Mouse (Mus musculus) liver, embryonic 16.5 days (tissue): ENCODE results near the gene St7. TPM values are rescaled to one million over a fixed set of nuclear protein-coding genes. Genes with fewer than 3 reads are reported as not detected.

Experiments used
- ATAC-seq: fragments of 200-750 bp; cut with Nextera tagmentation; 2 replicates; pipeline ENCODE4 v1.8.0; 2017; ENCODE audit warnings: low read depth, mild to moderate bottlenecking, moderate number of reproducible peaks, moderate library complexity
- H3K27ac ChIP-seq: fragments of 300-500 bp; sonication (generic); 2 replicates; pipeline ENCODE4 v1.5.1; 2014; ENCODE audit warnings: mild to moderate bottlenecking, low read length
- H3K27me3 ChIP-seq: fragments of 300-500 bp; sonication (generic); 2 replicates; pipeline ENCODE4 v1.6.1; 2014; ENCODE audit warnings: low read depth, low read length, mixed read lengths; ENCODE audit not compliant: control insufficient read depth, insufficient read depth
- H3K36me3 ChIP-seq: fragments of 300-500 bp; sonication (generic); 2 replicates; pipeline ENCODE4 v1.6.1; 2014; ENCODE audit warnings: mild to moderate bottlenecking; ENCODE audit not compliant: control insufficient read depth, insufficient read depth
- H3K4me1 ChIP-seq: fragments of 300-500 bp; sonication (generic); 2 replicates; pipeline ENCODE4 v1.6.1; 2014; ENCODE audit warnings: low read depth, low read length, mixed read lengths; ENCODE audit not compliant: control insufficient read depth
- H3K4me2 ChIP-seq: fragments of 300-500 bp; sonication (generic); 2 replicates; pipeline ENCODE4 v1.6.1; 2014; ENCODE audit warnings: low read depth, low read length, mixed read lengths
- H3K4me3 ChIP-seq: fragments of 300-500 bp; sonication (generic); 2 replicates; pipeline ENCODE4 v1.5.1; 2014; ENCODE audit warnings: low read depth, mild to moderate bottlenecking, low read length
- H3K9ac ChIP-seq: fragments of 300-500 bp; sonication (generic); 2 replicates; pipeline ENCODE4 v1.6.1; 2014; ENCODE audit warnings: low read depth, low read length
- H3K9me3 ChIP-seq: fragments of 300-500 bp; sonication (generic); replicated peaks from 2 replicates; pipeline ENCODE4 v1.6.1; 2016; ENCODE audit warnings: low read length; ENCODE audit not compliant: control insufficient read depth
- WGBS: fragments of 180-500 bp; shearing (Covaris S2); extraction: QIAGEN DNeasy Blood & Tissue Kit; methylation state at CpG from one replicate; pipeline ENCODE4 v1.1.7; 2014; ENCODE audit not compliant: insufficient replicate concordance; 5-methylcytosine and 5-hydroxymethylcytosine counted together
- polyA plus RNA-seq: library from polyadenylated mRNA; unstranded; fragments of >200 nt; fragmentation: Nextera tagmentation; extraction: Ambion mirVana; gene quantifications from 2 replicates; pipeline ENCODE4 v1.2.1, GENCODE M21; 2015

St7 gene
- polyA plus RNA-seq, 1 experiment from 2014 or later, result 9.3 TPM

GRCm38 (mm10) chr6:17742209-17742608, 49.5 kb downstream of the St7 start:
- Histone ChIP-seq H3K9me3 (no peaks in the 10 kb centered on the region), H3K36me3 (no peaks in the 10 kb centered on the region), H3K4me1 (peaks cover 34% of the 10 kb centered on the region), H3K4me2 (peak overlapping the region; percentile 19), H3K27ac (peak overlapping the region; percentile 88), H3K4me3 (no peak overlapping the region), H3K27me3 (no peaks in the 10 kb centered on the region), H3K9ac (peak overlapping the region; percentile 2; the same call in 1 of the 2 replicates)
- WGBS, result 76% methylated on average over 4 of the region's 4 CpGs
- ATAC-seq, result no peak

GRCm38 (mm10) chr6:17743325-17743724, 50.6 kb downstream of the St7 start:
- peak overlapping the region; percentile 39 for H3K4me2 ChIP-seq
- no peak overlapping the region for H3K4me3 ChIP-seq
- no peaks in the 10 kb centered on the region for H3K9me3 ChIP-seq
- H3K27ac ChIP-seq, result peak overlapping the region; percentile 88
- H3K27me3 ChIP-seq, result no peaks in the 10 kb centered on the region
- peak overlapping the region; percentile 51; the same call in 1 of the 2 replicates for H3K9ac ChIP-seq
- 16% methylated on average over 4 of the region's 4 CpGs for WGBS
- ATAC-seq, result peak; percentile 99
- no peaks in the 10 kb centered on the region for H3K36me3 ChIP-seq
- peaks cover 31% of the 10 kb centered on the region for H3K4me1 ChIP-seq

GRCm38 (mm10) chr6:17747724-17748123, 55.0 kb downstream of the St7 start:
- Histone ChIP-seq H3K27ac (no peak overlapping the region), H3K4me1 (peaks cover 29% of the 10 kb centered on the region), H3K9me3 (no peaks in the 10 kb centered on the region), H3K4me2 (no peak overlapping the region), H3K36me3 (no peaks in the 10 kb centered on the region), H3K4me3 (no peak overlapping the region), H3K27me3 (no peaks in the 10 kb centered on the region), H3K9ac (no peak overlapping the region)
- ATAC-seq, result no peak
- WGBS, result 70% methylated on average over 13 of the region's 13 CpGs

- Histone ChIP-seq H3K27ac (peak overlapping the region; percentile 33; the same call in 1 of the 2 replicates), H3K36me3 (no peaks in the 10 kb centered on the region), H3K27me3 (no peaks in the 10 kb centered on the region), H3K4me3 (peak overlapping the region; percentile 59), H3K9me3 (no peaks in the 10 kb centered on the region), H3K4me2 (peak overlapping the region; percentile 90), H3K4me1 (peaks cover 23% of the 10 kb centered on the region), H3K9ac (peak overlapping the region; percentile 63)
- peak; percentile 91 for ATAC-seq
- WGBS, result 4% methylated on average over 18 of the region's 18 CpGs
These were observed 56.3 kb downstream of the St7 start for GRCm38 (mm10) chr6:17748866-17749582.

GRCm38 (mm10) chr6:17749596-17749995, 56.9 kb downstream of the St7 start:
- Histone ChIP-seq H3K9me3 (no peaks in the 10 kb centered on the region), H3K27ac (peak overlapping the region; percentile 48; the same call in 1 of the 2 replicates), H3K4me1 (peaks cover 20% of the 10 kb centered on the region), H3K9ac (peak overlapping the region; percentile 63), H3K4me2 (peak overlapping the region; percentile 90), H3K36me3 (no peaks in the 10 kb centered on the region), H3K4me3 (peak overlapping the region; percentile 59), H3K27me3 (no peaks in the 10 kb centered on the region)
- WGBS, result 63% methylated on average over 3 of the region's 3 CpGs
- no peak for ATAC-seq

GRCm38 (mm10) chr6:17750041-17750660, 57.4 kb downstream of the St7 start:
- Histone ChIP-seq H3K9me3 (no peaks in the 10 kb centered on the region), H3K9ac (no peak overlapping the region), H3K27ac (no peak overlapping the region), H3K36me3 (no peaks in the 10 kb centered on the region), H3K4me3 (no peak overlapping the region), H3K4me2 (no peak overlapping the region), H3K27me3 (no peaks in the 10 kb centered on the region), H3K4me1 (peaks cover 20% of the 10 kb centered on the region)
- WGBS, result 71% methylated on average over 9 of the region's 9 CpGs
- ATAC-seq, result no peak

- H3K4me2 ChIP-seq, result no peak overlapping the region
These were observed 58.2 kb downstream of the St7 start for GRCm38 (mm10) chr6:17750957-17751356.

GRCm38 (mm10) chr6:17755902-17756301, 63.2 kb downstream of the St7 start:
- 0 out of 2 replicates have a peak, but pooled peaks have one; percentile 21 for ATAC-seq
- H3K27me3 ChIP-seq, result no peaks in the 10 kb centered on the region
- WGBS, result 46% methylated on average over 6 of the region's 6 CpGs
- no peak overlapping the region for H3K27ac ChIP-seq
- no peak overlapping the region for H3K4me3 ChIP-seq
- no peaks in the 10 kb centered on the region for H3K9me3 ChIP-seq
- peaks cover 3% of the 10 kb centered on the region for H3K4me1 ChIP-seq
- H3K9ac ChIP-seq, result no peak overlapping the region
- no peaks in the 10 kb centered on the region for H3K36me3 ChIP-seq
- no peak overlapping the region for H3K4me2 ChIP-seq

More at GRCm38 (mm10) chr6:17750957-17751356, 58.2 kb downstream of the St7 start:
- Histone ChIP-seq H3K4me3 (no peak overlapping the region), H3K27ac (no peak overlapping the region), H3K36me3 (no peaks in the 10 kb centered on the region), H3K9me3 (no peaks in the 10 kb centered on the region), H3K4me1 (peaks cover 23% of the 10 kb centered on the region), H3K9ac (no peak overlapping the region), H3K27me3 (no peaks in the 10 kb centered on the region)
- 51% methylated on average over 6 of the region's 6 CpGs for WGBS
- ATAC-seq, result no peak

GRCm38 (mm10) chr6:17758568-17758967, 65.8 kb downstream of the St7 start:
- WGBS, result 76% methylated on average over 4 of the region's 4 CpGs
- Histone ChIP-seq H3K4me3 (no peak overlapping the region), H3K27me3 (no peaks in the 10 kb centered on the region), H3K4me2 (no peak overlapping the region), H3K9me3 (no peaks in the 10 kb centered on the region), H3K9ac (no peak overlapping the region), H3K4me1 (peaks cover 3% of the 10 kb centered on the region), H3K27ac (no peak overlapping the region), H3K36me3 (no peaks in the 10 kb centered on the region)
- no peak for ATAC-seq
